ENCODE assay signal across 8 mouse cellular contexts in genomic region chr16:44643992-44644391, GRCm38 (mm10).
DNase-seq lines count a peak whose midpoint lies in the region; ATAC-seq and TF ChIP-seq lines count a peak whose summit lies in the region.

No protein-coding gene starts in this region.

- H3K4me1 ChIP-seq in lung, adult 2 months (ENCODE audit: control insufficient read depth, insufficient read depth, low read length), result peaks cover 3% of the 10 kb centered on the region; the same call in 1 of the 2 replicates
- H3K4me1 ChIP-seq in hindbrain, embryonic 12.5 days, result no peaks in the 10 kb centered on the region
- H3K4me1 ChIP-seq in lung, embryonic 15.5 days, result peaks cover 7% of the 10 kb centered on the region

- TF ChIP-seq CTCF in lung, adult 2 months (IDR thresholded peaks at IDR 0.05; ENCODE audit: insufficient read depth, low read length), result no peak

- no peaks in the 10 kb centered on the region for H3K9me3 ChIP-seq in hindbrain, embryonic 12.5 days (replicated peaks)
- no peaks in the 10 kb centered on the region for H3K9me3 ChIP-seq in lung, embryonic 15.5 days

- peak; percentile 15 for DNase-seq in lung, adult 2 months
- no peak for DNase-seq in lung, postnatal 14 days
- peak; percentile 18 to 51 for DNase-seq in cerebellum, postnatal 36 days
- no peak for DNase-seq in spleen, postnatal 10 days (ENCODE audit: low spot score in 2 of 2)
- no peak for DNase-seq in gastrocnemius, adult 8-10 months (ENCODE audit: low spot score in 2 of 2)
- DNase-seq in ovary, postnatal 36 days (ENCODE audit: low spot score), result no peak

- 0 out of 2 replicates have a peak, but pooled peaks have one; percentile 66 for ATAC-seq in hindbrain, embryonic 12.5 days (ENCODE audit: low FRiP score)
- ATAC-seq in lung, embryonic 15.5 days (ENCODE audit: borderline replicate concordance, extremely low read depth, low FRiP score, low TSS enrichment), result peak; percentile 55; the same call in 1 of the 2 replicates

- no peak overlapping the region for H3K9ac ChIP-seq in hindbrain, embryonic 12.5 days
- H3K9ac ChIP-seq in lung, embryonic 15.5 days, result no peak overlapping the region

- no peak overlapping the region for H3K4me3 ChIP-seq in lung, adult 2 months (replicated peaks; ENCODE audit: extremely low read depth, low read depth, low read length)
- no peak overlapping the region for H3K4me3 ChIP-seq in hindbrain, embryonic 12.5 days
- H3K4me3 ChIP-seq in lung, embryonic 15.5 days, result no peak overlapping the region

- no peak for TF ChIP-seq POLR2A in lung, adult 2 months (IDR thresholded peaks at IDR 0.05; ENCODE audit: borderline replicate concordance, extremely low read depth, low read depth, low read length)

- H3K27ac ChIP-seq in hindbrain, embryonic 12.5 days, result no peak overlapping the region
- peak overlapping the region; percentile 57 for H3K27ac ChIP-seq in lung, embryonic 15.5 days

- H3K4me2 ChIP-seq in hindbrain, embryonic 12.5 days (replicated peaks), result no peak overlapping the region
- no peak overlapping the region for H3K4me2 ChIP-seq in lung, embryonic 15.5 days

- H3K27me3 ChIP-seq in hindbrain, embryonic 12.5 days, result no peaks in the 10 kb centered on the region
- no peaks in the 10 kb centered on the region for H3K27me3 ChIP-seq in lung, embryonic 15.5 days

- WGBS in lung, adult 2 months, result 5% methylated on average over 4 of the region's 4 CpGs
- WGBS in hindbrain, embryonic 12.5 days, result 13% methylated on average over 4 of the region's 4 CpGs
- 9% methylated on average over 4 of the region's 4 CpGs for WGBS in lung, embryonic 15.5 days

- H3K36me3 ChIP-seq in hindbrain, embryonic 12.5 days, result no peaks in the 10 kb centered on the region
- no peaks in the 10 kb centered on the region for H3K36me3 ChIP-seq in lung, embryonic 15.5 days

Comparison
In these comparisons a context has a peak if more than half of its experiments do, and no peak if none do; other contexts are left out.
1. DNase-seq: peak in lung, adult 2 months (single experiment) and cerebellum, postnatal 36 days (2 of 2); none in lung, postnatal 14 days (single experiment), spleen, postnatal 10 days (0 of 2), gastrocnemius, adult 8-10 months (0 of 2) and ovary, postnatal 36 days (single experiment).